Mouse (Mus musculus) cerebellum, adult 2 months (tissue): ENCODE measurements around the gene Spem2. TPM values are rescaled to one million over a fixed set of nuclear protein-coding genes. Genes with fewer than 3 reads are reported as not detected.

Source experiments
- DNase-seq, 2 experiments: peaks; one replicate each; pipeline ENCODE4 v3.0.0; 2021
- H3K27ac ChIP-seq: fragments of 200-500 bp; 2 replicates; pipeline ENCODE4 v1.5.1; 2012; ENCODE audit warnings: low read length, control low read depth, inconsistent platforms; ENCODE audit not compliant: insufficient read depth
- H3K27me3 ChIP-seq: fragments of 200-500 bp; 2 replicates; pipeline ENCODE4 v1.6.1; 2012; ENCODE audit warnings: inconsistent platforms, mild to moderate bottlenecking, low read length, moderate library complexity; ENCODE audit not compliant: control insufficient read depth, insufficient read depth
- H3K4me1 ChIP-seq: fragments of 200-500 bp; 2 replicates; pipeline ENCODE4 v1.6.1; 2011; ENCODE audit warnings: low read length; ENCODE audit not compliant: control insufficient read depth, insufficient read depth
- H3K4me3 ChIP-seq: fragments of 200-500 bp; replicated peaks from 2 replicates; pipeline ENCODE3; 2011; ENCODE audit warnings: mild to moderate bottlenecking, low read depth, low read length, control low read depth; ENCODE audit not compliant: insufficient read depth
- CTCF ChIP-seq: fragments of 200-500 bp; IDR thresholded peaks from 2 replicates; pipeline ENCODE4 v1.5.1; 2011; ENCODE audit warnings: low read depth, mild to moderate bottlenecking, control low read depth, low read length, moderate library complexity, borderline replicate concordance; ENCODE audit not compliant: insufficient read depth
- POLR2A ChIP-seq: fragments of 200-500 bp; IDR thresholded peaks from 2 replicates; pipeline ENCODE4 v1.6.1; 2011; ENCODE audit warnings: low read length, control low read depth, borderline replicate concordance; ENCODE audit not compliant: insufficient read depth
- WGBS: fragments of 180-500 bp; shearing (Covaris S2); methylation state at CpG from one replicate; pipeline ENCODE4 v1.1.7; 2018; 5-methylcytosine and 5-hydroxymethylcytosine counted together
- polyA plus RNA-seq: library from polyadenylated mRNA; depleted of rRNA; stranded (reverse); fragments of >200 nt; gene quantifications from 2 replicates; pipeline ENCODE4 v1.2.3, GENCODE M21; 2012

Gene Spem2
- polyA plus RNA-seq, 1 experiment, result not detected

DNA sequence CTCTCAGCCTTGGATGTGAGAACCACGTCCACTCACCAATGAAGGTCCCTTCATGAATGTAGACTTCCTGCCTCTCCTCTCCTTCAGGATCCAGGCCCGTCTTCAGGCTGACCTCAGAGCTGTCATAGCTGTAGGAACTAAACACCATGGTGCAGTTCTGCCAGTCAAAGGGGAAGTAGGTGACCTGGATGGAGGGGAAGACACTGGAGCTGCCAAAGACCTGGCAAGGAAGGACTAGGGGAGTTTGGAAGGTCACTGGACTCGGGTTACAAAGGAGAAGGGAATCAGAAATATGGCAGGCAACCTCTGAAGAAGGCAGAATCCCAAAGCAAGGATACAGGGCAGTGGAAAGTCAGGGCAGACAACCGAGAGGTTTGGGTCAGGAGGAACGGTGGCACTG is 24.8 kb downstream of the Spem2 start:
- H3K27ac ChIP-seq, result no peak overlapping the region
- H3K27me3 ChIP-seq, result no peaks in the 10 kb centered on the region
- no peak for TF ChIP-seq CTCF
- TF ChIP-seq POLR2A, result no peak
- H3K4me3 ChIP-seq, result no peak overlapping the region
- no peak for DNase-seq
- no peaks in the 10 kb centered on the region for H3K4me1 ChIP-seq
- WGBS, result 61% methylated on average over 5 of the region's 5 CpGs

DNA sequence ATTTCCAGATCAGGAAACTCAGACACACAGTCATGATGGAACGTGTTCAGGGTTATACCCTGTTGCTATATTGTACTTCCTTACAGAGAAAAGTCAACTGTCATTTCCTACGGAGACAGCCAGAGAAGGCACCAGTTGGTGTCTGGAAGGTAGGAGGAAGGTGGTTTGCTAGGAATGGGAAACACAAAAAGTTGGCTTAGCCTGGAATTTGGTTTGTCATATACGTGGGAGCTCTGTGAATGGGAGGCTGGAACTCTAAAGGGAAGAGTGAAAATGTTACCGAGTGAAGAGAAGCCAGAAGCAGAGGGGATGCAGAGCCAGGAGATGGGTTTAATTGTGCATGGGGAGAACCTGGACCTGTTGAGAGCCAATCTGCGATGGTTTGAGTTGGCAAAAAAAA is 26.8 kb downstream of the Spem2 start:
- TF ChIP-seq POLR2A (no peak), CTCF (no peak)
- Histone ChIP-seq H3K27me3 (no peaks in the 10 kb centered on the region), H3K27ac (no peak overlapping the region), H3K4me3 (no peak overlapping the region), H3K4me1 (no peaks in the 10 kb centered on the region)
- DNase-seq, result no peak
- WGBS, result 45% methylated on average over 5 of the region's 5 CpGs

DNA sequence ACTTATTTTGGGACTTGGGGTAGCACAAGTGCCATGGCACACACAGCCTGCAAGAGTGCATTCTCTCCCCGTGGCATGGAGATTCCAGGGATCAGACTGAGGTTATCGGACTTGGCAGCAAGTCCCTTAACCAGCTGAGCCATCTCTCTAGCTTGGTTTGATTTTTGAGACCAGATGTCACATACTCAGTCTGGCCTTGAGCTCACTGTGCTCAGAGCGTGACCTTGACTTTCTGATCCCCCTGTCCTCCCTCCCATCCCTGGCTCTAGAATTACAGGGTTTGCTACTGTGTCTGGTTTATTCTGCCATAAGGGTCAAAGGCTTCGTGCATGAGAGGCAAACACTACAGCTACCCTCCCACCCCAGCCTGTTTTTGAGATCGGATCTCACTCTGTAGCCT is 28.8 kb downstream of the Spem2 start:
- H3K27me3 ChIP-seq, result no peaks in the 10 kb centered on the region
- no peak for DNase-seq
- WGBS, result 36% methylated on average over 5 of the region's 5 CpGs
- TF ChIP-seq POLR2A (no peak), CTCF (no peak)
- no peak overlapping the region for H3K27ac ChIP-seq
- H3K4me1 ChIP-seq, result no peaks in the 10 kb centered on the region
- H3K4me3 ChIP-seq, result no peak overlapping the region

DNA sequence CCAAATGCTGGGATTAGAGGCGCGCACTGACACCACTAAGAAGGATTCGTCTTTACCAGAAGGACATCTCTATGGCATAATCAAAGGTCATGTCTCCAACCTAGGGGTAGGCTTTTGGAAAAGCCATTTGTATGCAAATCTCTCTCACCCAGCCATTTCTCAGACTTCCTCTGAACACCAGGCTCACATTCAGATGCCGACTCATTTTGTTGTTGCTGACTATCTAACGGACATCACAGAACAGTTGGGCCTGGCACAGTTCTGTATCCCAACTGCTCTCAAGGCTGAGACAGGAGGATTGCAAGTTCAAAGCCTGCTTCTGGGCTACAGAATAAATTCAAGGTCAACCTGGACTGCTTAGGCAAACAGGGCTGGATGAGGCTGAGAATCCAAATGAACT is 31.0 kb downstream of the Spem2 start:
- TF ChIP-seq CTCF, result no peak
- TF ChIP-seq POLR2A, result no peak
- WGBS, result 87% methylated on average over 5 of the region's 5 CpGs
- H3K4me3 ChIP-seq, result no peak overlapping the region
- H3K27ac ChIP-seq, result no peak overlapping the region
- no peaks in the 10 kb centered on the region for H3K4me1 ChIP-seq
- no peaks in the 10 kb centered on the region for H3K27me3 ChIP-seq
- DNase-seq, result no peak

DNA sequence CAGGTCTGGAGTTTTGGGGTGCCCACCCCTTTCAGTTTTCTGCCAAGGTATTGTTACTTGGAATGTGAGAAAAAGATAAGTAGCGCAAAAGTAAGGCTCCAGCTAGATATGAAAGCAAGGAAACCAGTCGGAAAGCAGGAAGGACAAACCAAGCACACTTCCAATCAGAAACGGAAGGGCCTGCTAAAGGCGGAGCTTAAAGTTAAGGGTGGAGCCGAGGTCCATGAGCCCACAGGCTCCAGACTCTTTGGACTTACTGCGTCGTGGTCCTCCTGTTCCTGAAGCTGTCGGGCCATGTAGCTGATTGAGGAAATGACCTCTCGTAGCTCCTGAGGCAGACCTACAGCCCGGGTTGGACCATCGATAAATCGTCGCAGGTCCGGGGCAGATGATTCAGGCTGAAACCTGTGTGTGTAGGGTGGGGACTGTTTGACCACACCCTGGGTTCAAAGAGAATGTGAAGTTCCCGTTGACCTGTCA is 33.4 kb downstream of the Spem2 start:
- Histone ChIP-seq H3K27ac (no peak overlapping the region), H3K27me3 (no peaks in the 10 kb centered on the region), H3K4me3 (no peak overlapping the region), H3K4me1 (no peaks in the 10 kb centered on the region)
- no peak for DNase-seq
- no peak for TF ChIP-seq POLR2A
- TF ChIP-seq CTCF, result no peak
- 51% methylated on average over 15 of the region's 15 CpGs for WGBS

DNA sequence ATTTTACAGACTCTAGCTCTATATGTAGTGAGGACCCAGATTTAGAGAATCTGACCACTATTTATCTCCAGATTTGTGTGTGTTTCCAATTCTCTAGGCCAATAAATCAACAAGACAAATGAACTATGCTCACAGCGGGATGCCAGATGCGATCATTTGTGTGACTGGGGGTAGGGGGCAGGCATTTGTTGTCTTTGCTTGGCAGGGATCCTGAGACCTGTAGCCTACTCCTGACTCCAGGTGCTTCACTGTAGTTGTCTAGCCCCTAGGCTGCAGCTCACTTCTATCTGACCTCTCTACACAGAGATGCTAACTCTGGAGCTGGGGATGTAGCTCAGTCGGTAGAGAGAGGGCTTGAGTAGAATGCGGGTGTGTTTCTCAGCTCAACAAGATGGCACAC is 36.4 kb downstream of the Spem2 start:
- DNase-seq, result no peak
- H3K27me3 ChIP-seq, result no peaks in the 10 kb centered on the region
- H3K27ac ChIP-seq, result no peak overlapping the region
- no peak overlapping the region for H3K4me3 ChIP-seq
- peaks cover 10% of the 10 kb centered on the region for H3K4me1 ChIP-seq
- no peak for TF ChIP-seq CTCF
- no peak for TF ChIP-seq POLR2A
- WGBS, result 34% methylated on average over 4 of the region's 4 CpGs

DNA sequence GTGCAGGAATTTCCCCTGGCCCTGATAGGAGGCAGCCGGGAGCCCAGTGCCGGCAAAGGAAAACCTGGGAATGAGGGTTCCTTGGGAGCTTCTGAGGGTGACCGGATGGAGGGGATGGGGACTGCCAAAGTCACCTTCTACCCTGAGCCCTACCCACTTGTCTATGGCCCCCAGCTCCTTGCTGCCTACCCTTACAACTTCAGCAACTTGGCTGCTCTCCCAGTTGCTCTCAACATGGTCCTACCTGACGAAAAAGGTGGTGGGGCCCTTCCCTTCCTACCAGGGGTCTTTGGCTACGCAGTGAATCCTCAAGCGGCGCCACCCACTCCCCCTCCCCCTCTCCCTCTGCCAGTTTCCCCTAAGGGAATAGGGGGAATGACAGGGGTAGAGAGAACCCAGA is 39.3 kb downstream of the Spem2 start:
- Histone ChIP-seq H3K27me3 (no peaks in the 10 kb centered on the region), H3K27ac (no peak overlapping the region), H3K4me1 (peaks cover 20% of the 10 kb centered on the region), H3K4me3 (no peak overlapping the region)
- peak in 1 of 2 experiments; percentile 24 for DNase-seq
- WGBS, result 47% methylated on average over 7 of the region's 7 CpGs
- TF ChIP-seq CTCF (no peak), POLR2A (no peak)

DNA sequence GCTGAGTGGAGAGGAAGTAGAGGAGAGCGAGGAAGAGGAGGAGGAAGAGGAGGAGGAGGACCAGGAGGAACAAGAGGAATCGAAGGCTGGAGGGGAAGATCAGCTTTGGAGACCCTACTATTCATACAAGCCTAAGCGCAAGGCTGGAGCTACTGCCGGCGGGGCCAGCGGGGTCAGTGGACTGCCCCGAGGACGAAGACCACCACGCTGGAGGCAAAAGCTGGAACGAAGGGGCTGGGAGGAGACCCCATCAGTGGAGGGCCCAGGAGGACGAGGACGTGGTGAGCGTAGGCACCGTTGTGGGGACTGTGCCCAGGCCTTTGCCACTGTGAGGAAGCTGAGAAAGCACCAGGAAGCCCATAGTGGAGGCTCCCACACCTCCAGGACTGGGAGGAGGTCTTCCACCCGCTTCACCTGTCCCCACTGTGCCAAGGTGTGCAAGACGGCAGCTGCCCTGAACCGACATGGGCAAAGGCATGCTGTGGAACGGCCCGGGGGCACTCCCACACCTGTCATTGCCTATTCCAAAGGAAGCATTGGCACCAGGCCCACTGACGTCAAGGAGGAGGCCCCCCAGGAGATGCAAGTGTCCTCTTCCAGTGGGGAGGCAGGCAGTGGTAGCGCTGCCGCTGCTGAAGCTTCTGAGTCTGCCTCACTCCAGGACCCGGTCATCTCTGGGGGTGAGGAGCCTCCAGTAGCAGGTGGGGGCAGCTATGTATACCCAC is 39.8 kb downstream of the Spem2 start:
- Histone ChIP-seq H3K27ac (no peak overlapping the region), H3K4me3 (no peak overlapping the region), H3K4me1 (peaks cover 20% of the 10 kb centered on the region), H3K27me3 (no peaks in the 10 kb centered on the region)
- DNase-seq, result peak; percentile 68 to 69
- 44% methylated on average over 23 of the region's 23 CpGs for WGBS
- TF ChIP-seq CTCF, result no peak
- TF ChIP-seq POLR2A, result no peak
